Mouse (Mus musculus) midbrain, postnatal 0 days (tissue): ENCODE measurements around the gene Fgf18. TPM values are rescaled to one million over a fixed set of nuclear protein-coding genes. Genes with fewer than 3 reads are reported as not detected.
A peak's percentile ranks its signal among the peaks of the same experiment; 100 is the strongest.

Experiments used
- ATAC-seq: fragments of 200-750 bp; cut with Nextera tagmentation; 2 replicates; pipeline ENCODE4 v1.8.0; 2017; ENCODE audit warnings: moderate number of reproducible peaks, mild to moderate bottlenecking, moderate TSS enrichment, moderate library complexity; ENCODE audit not compliant: low FRiP score
- DNase-seq: peaks from one replicate; pipeline ENCODE4 v3.0.0-alpha.2; 2015; ENCODE audit warnings: low spot score
- H3K27ac ChIP-seq: fragments of 300-500 bp; sonication (generic); 2 replicates; pipeline ENCODE4 v1.5.1; 2014; ENCODE audit warnings: low read depth, mild to moderate bottlenecking, low read length, mixed read lengths
- H3K27me3 ChIP-seq: fragments of 300-500 bp; sonication (generic); 2 replicates; pipeline ENCODE4 v1.6.1; 2014; ENCODE audit warnings: low read length, control low read depth, mixed read lengths; ENCODE audit not compliant: insufficient read depth
- H3K36me3 ChIP-seq: fragments of 300-500 bp; sonication (generic); 2 replicates; pipeline ENCODE4 v1.6.1; 2014; ENCODE audit warnings: low read length, control low read depth, mixed read lengths; ENCODE audit not compliant: insufficient read depth
- H3K4me1 ChIP-seq: fragments of 300-500 bp; sonication (generic); 2 replicates; pipeline ENCODE4 v1.6.1; 2014; ENCODE audit warnings: mild to moderate bottlenecking, control low read depth, antibody characterized with exemption, low read length, mixed read lengths; ENCODE audit not compliant: insufficient read depth
- H3K4me2 ChIP-seq: fragments of 300-500 bp; sonication (generic); 2 replicates; pipeline ENCODE4 v1.6.1; 2014; ENCODE audit warnings: low read depth, mild to moderate bottlenecking, low read length, mixed read lengths; ENCODE audit not compliant: poor library complexity, severe bottlenecking
- H3K4me3 ChIP-seq: fragments of 300-500 bp; sonication (generic); 2 replicates; pipeline ENCODE4 v1.5.1; 2014; ENCODE audit warnings: low read depth, mild to moderate bottlenecking, low read length, moderate library complexity
- H3K9ac ChIP-seq: fragments of 300-500 bp; sonication (generic); replicated peaks from 2 replicates; pipeline ENCODE4 v1.6.1; 2014; ENCODE audit warnings: mild to moderate bottlenecking, low read length, moderate library complexity, mixed read lengths; ENCODE audit not compliant: poor library complexity, severe bottlenecking
- H3K9me3 ChIP-seq: fragments of 300-500 bp; sonication (generic); 2 replicates; pipeline ENCODE4 v1.6.1; 2016; ENCODE audit warnings: low read length, control low read depth
- CTCF ChIP-seq: IDR thresholded peaks from 2 replicates; pipeline ENCODE4 v1.5.1; 2016; ENCODE audit warnings: antibody characterized with exemption, mild to moderate bottlenecking
- WGBS: fragments of 180-500 bp; shearing (Covaris S2); extraction: QIAGEN DNeasy Blood & Tissue Kit; methylation state at CpG from one replicate; pipeline ENCODE4 v1.1.7; 2014; 5-methylcytosine and 5-hydroxymethylcytosine counted together
- polyA plus RNA-seq: library from polyadenylated mRNA; unstranded; fragments of >200 nt; fragmentation: Nextera tagmentation; extraction: Ambion mirVana; gene quantifications from 2 replicates; pipeline ENCODE4 v1.2.1, GENCODE M21; 2015
- total RNA-seq: library from RNA; depleted of rRNA; stranded (reverse); fragments of >200 nt; gene quantifications from 2 replicates; pipeline ENCODE4 v1.2.3, GENCODE M21; 2014; rRNA removed

Fgf18 gene
- total RNA-seq, result 6.7 and 10.8 TPM in 2 replicates
- polyA plus RNA-seq, result 6.5 and 7.7 TPM in 2 replicates

GRCm38 (mm10) chr11:33147171-33147571 is at the start of gene Fgf18:
Gene Fgf18 (minus strand): TSS chr11:33147400.
- 0 out of 2 replicates have a peak, but pooled peaks cover 6% of the 10 kb centered on the region for H3K4me1 ChIP-seq
- H3K4me2 ChIP-seq, result peak within 1 kb of the TSS; percentile 84
- peak within 1 kb of the TSS; percentile 63 for H3K27ac ChIP-seq
- WGBS, result under 1% methylated on average over 36 of the region's 53 CpGs
- peak; percentile 36 for ATAC-seq
- 0 out of 2 replicates have a peak, but pooled peaks have one; percentile 5 for TF ChIP-seq CTCF
- H3K27me3 ChIP-seq, result peaks cover 16% of the 10 kb centered on the region; the same call in 1 of the 2 replicates
- peak within 1 kb of the TSS; percentile 68 for H3K9ac ChIP-seq
- peaks cover 12% of the 10 kb centered on the region for H3K36me3 ChIP-seq
- H3K9me3 ChIP-seq, result no peaks in the 10 kb centered on the region
- H3K4me3 ChIP-seq, result peak within 1 kb of the TSS; percentile 65
- DNase-seq, result peak; percentile 50

- H3K4me3 ChIP-seq, result no peak overlapping the region
- DNase-seq, result no peak
Measured at GRCm38 (mm10) chr11:33196447-33197132, 49.4 kb upstream of the Fgf18 start.

GRCm38 (mm10) chr11:33195531-33196446 is 48.6 kb upstream of the Fgf18 start:
- H3K4me1 ChIP-seq, result no peaks in the 10 kb centered on the region
- TF ChIP-seq CTCF, result no peak
- H3K27me3 ChIP-seq, result peaks cover 66% of the 10 kb centered on the region
- H3K9ac ChIP-seq, result no peak overlapping the region
- H3K4me2 ChIP-seq, result no peak overlapping the region
- DNase-seq (no peak), ATAC-seq (no peak)
- no peaks in the 10 kb centered on the region for H3K9me3 ChIP-seq
- no peak overlapping the region for H3K27ac ChIP-seq
- no peaks in the 10 kb centered on the region for H3K36me3 ChIP-seq
- H3K4me3 ChIP-seq, result no peak overlapping the region
- 4% methylated on average over 25 of the region's 25 CpGs for WGBS

More at GRCm38 (mm10) chr11:33196447-33197132, 49.4 kb upstream of the Fgf18 start:
- no peaks in the 10 kb centered on the region for H3K9me3 ChIP-seq
- WGBS, result 5% methylated on average over 24 of the region's 24 CpGs
- H3K4me2 ChIP-seq, result no peak overlapping the region
- H3K27me3 ChIP-seq, result peaks cover 72% of the 10 kb centered on the region
- H3K27ac ChIP-seq, result no peak overlapping the region
- H3K36me3 ChIP-seq, result no peaks in the 10 kb centered on the region
- no peak overlapping the region for H3K9ac ChIP-seq
- no peaks in the 10 kb centered on the region for H3K4me1 ChIP-seq
- ATAC-seq, result no peak
- no peak for TF ChIP-seq CTCF

GRCm38 (mm10) chr11:33195061-33195460 is 47.9 kb upstream of the Fgf18 start:
- Histone ChIP-seq H3K4me3 (no peak overlapping the region), H3K4me2 (no peak overlapping the region), H3K27ac (no peak overlapping the region), H3K4me1 (no peaks in the 10 kb centered on the region), H3K27me3 (peaks cover 60% of the 10 kb centered on the region), H3K36me3 (no peaks in the 10 kb centered on the region), H3K9ac (no peak overlapping the region), H3K9me3 (no peaks in the 10 kb centered on the region)
- WGBS, result 31% methylated on average over 7 of the region's 7 CpGs
- no peak for ATAC-seq
- no peak for TF ChIP-seq CTCF
- DNase-seq, result no peak

GRCm38 (mm10) chr11:33193695-33194094 is 46.5 kb upstream of the Fgf18 start:
- Histone ChIP-seq H3K9me3 (no peaks in the 10 kb centered on the region), H3K4me3 (no peak overlapping the region), H3K36me3 (no peaks in the 10 kb centered on the region), H3K27me3 (peaks cover 50% of the 10 kb centered on the region), H3K27ac (no peak overlapping the region), H3K4me2 (no peak overlapping the region), H3K4me1 (no peaks in the 10 kb centered on the region), H3K9ac (no peak overlapping the region)
- TF ChIP-seq CTCF, result no peak
- WGBS, result 5% methylated on average over 12 of the region's 12 CpGs
- DNase-seq (no peak), ATAC-seq (no peak)
